Mouse (Mus musculus): Measurements from ENCODE around the gene Scd2.
"Not testable (repeated sequence)": the region's sequence is repeated elsewhere in the genome, so short reads cannot be mapped to it uniquely, and the experiment has no call there.

DNA sequence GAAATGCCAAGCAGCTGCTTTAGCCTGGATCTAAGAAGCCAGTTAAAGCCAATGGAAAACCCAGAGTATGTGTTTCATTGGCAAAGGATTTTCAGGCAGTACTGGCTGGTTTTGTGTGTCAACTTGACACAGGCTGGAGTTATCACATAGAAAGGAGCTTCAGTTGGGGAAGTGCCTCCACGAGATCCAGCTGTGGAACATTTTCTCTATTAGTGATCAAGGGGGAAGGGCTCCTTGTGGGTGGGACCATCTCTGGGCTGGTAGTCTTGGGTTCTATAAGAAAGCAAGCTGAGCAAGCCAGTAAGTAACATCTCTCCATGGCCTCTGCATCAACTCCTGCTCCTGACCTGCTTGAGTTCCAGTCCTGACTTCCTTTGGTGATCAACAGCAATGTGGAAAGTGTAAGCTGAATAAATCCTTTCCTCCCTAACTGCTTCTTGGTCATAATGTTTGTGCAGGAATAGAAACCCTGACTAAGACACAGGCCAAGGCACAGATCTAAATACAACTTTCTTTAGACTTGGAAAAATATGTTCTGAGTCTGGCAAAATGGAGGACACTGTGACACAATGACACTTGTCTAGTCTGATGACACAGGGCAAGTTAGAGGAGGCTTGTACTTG lies 11.5 kb upstream of the Scd2 start:
- not testable (repeated sequence) for TF ChIP-seq CTCF, EP300 (IDR thresholded peaks at IDR 0.05; ENCODE audit: low read depth)

Measured in liver, postnatal 0 days (tissue).